Mouse (Mus musculus): ENCODE results near the gene Phf21a.

Gene Phf21a

DNA sequence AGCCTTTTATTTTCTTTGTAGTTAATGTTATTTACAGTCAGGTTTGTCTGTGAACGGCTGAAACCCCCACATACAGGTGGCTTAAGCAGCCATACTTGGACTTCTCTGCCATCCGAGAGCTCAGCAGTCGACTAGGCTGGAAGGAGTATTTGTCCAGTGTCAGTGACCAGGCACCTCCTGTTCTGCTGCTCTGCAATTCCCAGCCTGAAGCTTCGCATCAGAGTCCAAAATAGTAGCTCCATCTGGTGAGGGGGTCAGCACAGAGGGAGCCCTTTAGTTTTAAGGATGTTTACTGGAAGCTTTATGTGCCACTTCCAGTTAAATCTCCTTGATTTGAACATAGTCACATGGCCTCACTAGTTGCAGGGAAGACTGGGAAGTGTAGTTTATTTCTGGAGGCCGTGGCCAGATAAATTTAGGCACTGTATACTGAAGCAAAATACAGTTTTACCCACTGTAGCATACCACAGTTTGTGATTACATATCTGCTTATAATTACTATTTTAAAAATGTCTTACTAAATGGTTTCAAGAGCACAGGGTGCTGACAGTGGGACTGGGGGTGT is 141.9 kb downstream of the Phf21a start:
- no peak for DNase-seq (ENCODE audit: low read depth)

- no peak for DNase-seq (ENCODE audit: low read depth)
These were observed 147.4 kb downstream of the Phf21a start for GRCm38 (mm10) chr2:92240299-92240698.

DNA sequence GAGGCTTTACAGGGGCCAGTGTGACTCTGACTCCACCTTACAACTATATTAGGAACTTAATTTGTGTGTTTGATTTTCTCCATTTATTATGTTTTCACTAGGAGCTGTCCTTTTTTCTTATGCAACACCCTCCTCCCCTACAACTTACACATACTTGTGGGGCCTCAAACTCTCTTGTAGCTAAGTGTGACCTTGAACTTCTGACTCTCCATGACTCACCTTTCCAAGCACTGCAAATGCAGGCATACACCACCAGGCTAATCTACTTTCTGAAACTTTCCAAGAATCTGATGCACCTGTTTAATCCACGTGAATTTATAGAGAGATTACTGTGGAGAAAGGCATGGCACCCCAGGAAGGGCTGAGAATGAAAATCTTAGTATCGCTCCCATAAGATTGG is 147.9 kb downstream of the Phf21a start:
- DNase-seq (ENCODE audit: low read depth), result no peak

- no peak for DNase-seq (ENCODE audit: low read depth)
These were observed 148.4 kb downstream of the Phf21a start for GRCm38 (mm10) chr2:92241317-92241716.

DNA sequence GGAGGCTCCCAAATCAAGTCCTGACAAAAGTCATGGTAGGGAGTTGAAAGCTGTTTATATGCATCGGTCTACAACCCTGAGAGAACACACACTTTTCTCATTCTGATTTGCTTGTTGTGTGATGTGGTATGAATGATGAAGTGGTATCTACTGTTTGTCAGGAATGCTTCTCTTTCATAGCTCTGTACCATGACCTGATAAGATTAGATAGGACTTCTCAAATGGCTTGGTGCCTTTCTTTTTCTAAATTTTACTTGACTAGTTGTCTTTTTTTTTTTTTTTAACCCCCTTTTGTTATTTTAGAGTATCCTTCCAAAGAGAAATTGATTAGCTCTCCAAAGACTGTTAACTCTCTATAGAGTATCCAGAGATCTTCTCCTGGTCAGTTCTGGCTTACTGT is 153.2 kb downstream of the Phf21a start:
- DNase-seq (ENCODE audit: low read depth), result no peak

DNA sequence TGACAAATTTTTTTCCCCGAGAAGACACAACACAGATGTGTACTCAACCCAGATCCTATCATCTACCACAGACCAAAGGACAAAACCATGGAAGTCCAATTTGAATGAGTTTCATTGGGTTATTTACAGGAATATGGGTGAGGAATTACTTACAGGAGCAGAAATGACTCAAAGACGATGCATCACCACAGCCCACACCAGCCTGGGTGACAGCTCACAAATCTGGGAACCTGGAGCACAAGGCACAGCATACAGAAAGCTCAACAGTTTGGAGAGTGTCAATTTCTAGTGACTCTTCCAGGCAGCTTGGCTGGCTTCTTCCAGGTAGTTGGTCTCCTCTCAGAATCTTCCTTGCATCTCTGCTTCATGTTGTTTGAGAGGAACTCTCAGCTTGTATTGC is 154.8 kb downstream of the Phf21a start:
- DNase-seq (ENCODE audit: low read depth), result no peak

- DNase-seq (ENCODE audit: low read depth), result no peak
These were observed 157.6 kb downstream of the Phf21a start for GRCm38 (mm10) chr2:92250472-92250871.

GRCm38 (mm10) chr2:92253777-92254176 is 160.9 kb downstream of the Phf21a start:
- no peak for DNase-seq (ENCODE audit: low read depth)

DNA sequence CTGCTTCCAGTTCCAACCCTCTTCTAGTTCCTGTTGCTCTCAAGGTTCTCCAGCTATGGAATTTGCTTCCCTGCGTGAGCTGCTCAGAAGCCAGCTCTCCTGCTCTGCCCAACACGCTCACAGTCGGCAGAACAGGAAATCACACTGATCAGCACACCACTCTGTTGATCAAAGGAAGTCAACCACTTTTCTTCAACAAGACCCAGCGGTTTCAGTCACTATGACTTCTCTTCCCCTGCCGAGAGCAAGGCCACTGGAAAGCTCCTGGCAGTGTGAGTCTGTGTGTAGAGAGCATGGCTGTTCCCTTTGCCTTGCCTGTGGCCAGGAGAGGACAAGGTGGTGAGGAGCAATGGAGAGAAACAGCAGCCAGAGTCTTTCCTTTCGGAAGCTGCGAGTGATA is 163.2 kb downstream of the Phf21a start:
- DNase-seq (ENCODE audit: low read depth), result peak; percentile 31

- DNase-seq (ENCODE audit: low read depth), result no peak
These were observed 164.5 kb downstream of the Phf21a start for GRCm38 (mm10) chr2:92257372-92257956.

- no peak for DNase-seq (ENCODE audit: low read depth)
These were observed 167.0 kb downstream of the Phf21a start for GRCm38 (mm10) chr2:92259924-92260323.

GRCm38 (mm10) chr2:92266100-92266617 is 173.2 kb downstream of the Phf21a start:
- DNase-seq (ENCODE audit: low read depth), result no peak

DNA sequence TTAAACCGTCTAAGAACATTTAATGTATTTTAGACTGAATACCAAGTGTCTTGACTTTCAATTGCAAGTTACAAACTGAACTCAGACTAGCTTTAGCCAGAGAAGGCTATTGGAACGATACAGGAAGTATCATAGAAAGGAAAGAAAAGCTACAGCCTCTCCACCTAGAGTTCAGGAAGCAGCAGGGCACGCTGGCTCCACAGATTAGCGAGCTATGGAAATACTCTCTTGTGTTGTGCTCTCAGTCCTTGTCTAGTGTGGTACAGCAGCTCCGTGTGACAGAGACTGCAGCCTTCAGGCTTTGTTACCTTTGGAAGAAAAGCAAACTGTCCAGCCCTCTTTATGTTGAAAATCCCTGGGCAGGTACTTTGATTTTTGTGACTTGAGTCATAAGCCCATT is 176.3 kb downstream of the Phf21a start:
- DNase-seq (ENCODE audit: low read depth), result no peak

DNA sequence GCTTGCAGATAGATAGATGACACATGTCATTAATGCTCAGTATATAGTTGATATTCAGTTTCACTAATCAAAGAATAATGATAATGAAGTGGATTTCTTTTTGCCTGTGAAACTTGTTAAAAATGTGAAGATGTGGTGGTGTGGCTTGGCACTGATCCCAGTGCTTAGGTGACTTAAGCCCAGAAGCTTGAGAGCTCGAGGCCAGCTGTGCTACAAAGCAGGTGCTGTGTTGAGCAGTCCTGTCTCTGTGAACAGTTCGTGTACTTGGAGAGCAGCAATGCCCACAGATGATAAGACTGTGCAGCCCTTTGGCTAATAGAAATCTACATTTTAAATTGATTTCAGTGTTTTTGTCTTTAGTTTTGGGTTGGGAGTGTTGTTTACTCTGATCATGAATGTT is 179.6 kb downstream of the Phf21a start:
- DNase-seq (ENCODE audit: low read depth), result no peak

- DNase-seq (ENCODE audit: low read depth), result no peak
These were observed 180.3 kb downstream of the Phf21a start for GRCm38 (mm10) chr2:92273101-92273801.

GRCm38 (mm10) chr2:92273802-92274183 is 180.9 kb downstream of the Phf21a start:
- DNase-seq (ENCODE audit: low read depth), result no peak

DNA sequence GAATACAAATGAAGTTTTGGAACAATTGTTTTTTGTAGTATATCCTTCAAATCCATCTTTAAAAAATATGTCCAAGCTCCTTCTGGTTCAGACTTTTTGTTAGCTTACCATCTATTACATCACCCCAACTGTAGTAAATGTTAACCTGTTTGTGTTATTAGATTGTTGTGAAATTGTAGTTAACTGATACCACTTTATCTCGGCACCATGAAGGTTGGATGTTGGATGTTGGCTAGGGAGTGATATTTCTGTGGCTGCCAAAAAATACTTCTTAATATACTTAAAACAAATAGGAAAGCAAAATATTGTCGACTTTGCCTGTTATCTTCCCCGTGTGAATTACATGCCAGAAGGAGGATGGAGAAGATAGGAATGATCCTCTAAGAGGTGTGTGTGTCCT is 184.9 kb downstream of the Phf21a start:
- no peak for DNase-seq (ENCODE audit: low read depth)

DNA sequence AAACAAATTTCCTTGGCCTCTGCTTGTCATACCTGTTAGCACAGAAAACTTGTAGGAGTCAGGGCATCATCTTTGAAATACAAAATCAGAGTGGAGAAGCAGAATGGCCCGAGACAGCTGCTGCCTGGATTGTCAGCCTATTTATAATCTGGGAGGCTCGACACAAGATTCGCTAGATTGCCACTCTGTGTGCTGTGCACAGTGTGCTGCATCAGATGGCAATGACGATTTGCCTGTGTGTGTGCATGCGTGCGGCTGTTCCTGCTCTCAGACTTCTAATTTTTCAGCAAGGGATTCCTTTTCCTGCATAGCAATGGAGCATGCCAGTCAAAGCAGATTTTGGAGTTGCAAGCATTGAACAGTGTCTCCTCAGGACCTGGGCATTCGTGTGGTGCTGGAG is 185.7 kb downstream of the Phf21a start:
- no peak for DNase-seq (ENCODE audit: low read depth)

DNA sequence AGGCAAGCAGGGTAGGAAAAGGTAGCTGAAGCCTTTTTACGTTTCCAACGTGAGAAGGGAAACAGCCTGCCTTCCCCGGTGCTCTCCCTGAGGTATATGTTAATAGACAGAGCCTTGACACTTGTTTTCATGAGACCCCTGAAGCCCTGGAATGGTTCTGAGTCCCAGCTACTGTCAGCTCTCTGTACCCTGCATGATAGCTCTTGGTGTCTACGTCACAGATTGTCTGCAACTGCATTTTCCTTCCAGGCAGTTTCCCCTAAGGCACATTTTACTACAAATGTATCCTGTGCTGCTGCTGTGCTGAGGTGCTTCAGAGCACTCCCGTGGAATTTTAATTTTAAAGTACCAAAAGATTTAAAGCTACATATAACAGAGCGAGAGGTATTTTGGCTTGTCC is 186.5 kb downstream of the Phf21a start:
- no peak for DNase-seq (ENCODE audit: low read depth)

DNA sequence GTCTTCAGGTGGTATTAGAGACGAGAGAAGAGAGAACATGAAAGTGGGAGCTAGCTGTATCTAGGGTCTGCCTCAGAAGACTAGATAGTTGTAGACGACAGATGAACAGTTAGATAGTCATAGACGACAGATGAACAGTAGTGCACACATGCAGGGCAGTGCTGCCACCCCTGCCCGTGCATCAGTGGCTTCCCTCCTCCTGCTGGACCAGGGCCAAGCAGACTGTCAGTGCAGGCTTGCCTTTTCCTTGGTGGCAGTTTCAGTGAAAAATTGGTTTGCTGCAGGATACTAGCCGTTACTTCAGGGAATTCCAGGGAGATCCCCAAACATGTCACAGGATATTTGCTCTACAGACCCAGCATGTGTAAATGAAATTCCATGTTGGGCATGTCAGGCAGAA is 192.7 kb downstream of the Phf21a start:
- DNase-seq (ENCODE audit: low read depth), result no peak

DNA sequence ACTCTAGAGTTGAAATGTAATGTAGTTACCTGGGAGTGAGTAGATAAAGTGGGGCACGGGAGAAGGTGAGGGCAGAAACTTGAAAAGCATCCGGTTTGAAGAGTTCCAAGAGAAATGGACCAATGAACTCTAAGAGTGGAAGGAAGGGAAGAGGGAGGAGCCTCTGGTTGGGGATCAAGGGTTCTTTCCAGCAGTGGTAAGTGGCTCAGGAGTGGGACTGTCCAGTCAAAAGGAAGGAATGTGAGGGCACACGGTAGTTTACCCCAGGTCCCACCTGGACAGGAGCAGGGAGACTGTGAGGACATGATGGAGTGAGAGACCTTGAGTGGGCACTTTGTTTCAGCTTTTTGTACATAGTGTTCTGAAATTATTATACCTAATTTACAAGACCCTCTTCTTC is 196.4 kb downstream of the Phf21a start:
- no peak for DNase-seq (ENCODE audit: low read depth)

- no peak for DNase-seq (ENCODE audit: low read depth)
These were observed 198.6 kb downstream of the Phf21a start for GRCm38 (mm10) chr2:92291526-92291925.

DNA sequence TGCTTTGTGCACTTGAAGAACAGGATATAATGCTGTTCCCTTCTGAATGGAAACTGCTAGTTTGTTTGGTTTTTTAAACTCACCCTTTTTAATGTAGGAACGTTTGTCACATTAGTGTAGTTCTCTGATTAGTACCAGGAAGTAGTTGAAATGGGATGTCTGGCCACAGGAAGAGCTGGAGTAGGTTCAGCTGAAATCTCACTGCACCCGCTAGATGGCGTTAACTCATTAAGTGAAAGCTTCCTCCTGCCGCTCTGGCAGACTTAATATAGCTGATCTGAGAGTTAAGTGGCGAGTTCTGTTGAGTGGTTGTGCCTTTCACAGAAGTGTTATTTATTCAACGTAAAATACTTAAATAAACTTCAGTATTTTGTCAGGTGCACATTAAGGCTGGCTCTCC is 203.5 kb downstream of the Phf21a start:
- DNase-seq (ENCODE audit: low read depth), result peak; percentile 87

- DNase-seq (ENCODE audit: low read depth), result no peak
These were observed 207.0 kb downstream of the Phf21a start for GRCm38 (mm10) chr2:92299896-92300295.
